Mouse (Mus musculus): ENCODE data around the gene Ttc41.

Gene Ttc41

DNA sequence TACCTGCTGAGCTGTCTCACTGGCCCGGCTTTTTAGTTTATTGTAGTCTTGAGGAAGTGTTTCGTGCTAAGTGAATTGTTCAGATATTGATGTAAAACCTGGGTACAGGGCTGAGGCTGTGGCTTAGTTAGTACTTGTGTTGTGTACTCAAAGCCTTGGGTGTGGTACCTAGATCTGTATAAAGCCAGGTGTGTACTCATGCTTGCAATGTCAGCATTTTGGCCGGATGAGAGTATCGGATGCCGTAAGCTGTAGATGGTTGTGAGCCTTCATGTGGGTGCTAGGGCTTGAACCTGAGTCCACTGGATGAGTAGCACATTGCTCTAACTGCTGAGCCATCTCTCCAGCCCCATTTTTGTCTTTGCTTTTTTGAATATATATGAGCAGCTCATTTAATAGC, 80.5 kb downstream of the Ttc41 start:
- no peak for DNase-seq

DNA sequence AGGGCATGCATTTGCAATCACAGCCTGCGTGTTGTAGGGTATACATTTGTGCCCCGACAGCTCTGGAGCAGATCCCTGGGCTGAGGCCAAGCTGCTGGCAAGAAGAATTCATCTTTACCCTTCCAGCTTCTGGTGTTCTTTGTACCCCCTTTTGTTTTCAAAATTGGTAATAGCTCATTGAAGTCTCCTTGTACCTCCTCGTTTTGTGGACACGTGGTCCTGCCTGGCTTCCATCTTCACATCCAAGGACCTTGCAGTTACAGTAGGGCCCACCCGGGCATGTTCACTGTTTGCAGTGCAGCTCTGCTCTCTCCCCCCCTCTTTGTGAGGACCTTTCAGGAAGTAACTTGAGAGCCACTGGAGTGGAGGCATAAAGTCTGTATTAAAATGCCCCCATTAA, 82.6 kb downstream of the Ttc41 start:
- no peak for DNase-seq

DNA sequence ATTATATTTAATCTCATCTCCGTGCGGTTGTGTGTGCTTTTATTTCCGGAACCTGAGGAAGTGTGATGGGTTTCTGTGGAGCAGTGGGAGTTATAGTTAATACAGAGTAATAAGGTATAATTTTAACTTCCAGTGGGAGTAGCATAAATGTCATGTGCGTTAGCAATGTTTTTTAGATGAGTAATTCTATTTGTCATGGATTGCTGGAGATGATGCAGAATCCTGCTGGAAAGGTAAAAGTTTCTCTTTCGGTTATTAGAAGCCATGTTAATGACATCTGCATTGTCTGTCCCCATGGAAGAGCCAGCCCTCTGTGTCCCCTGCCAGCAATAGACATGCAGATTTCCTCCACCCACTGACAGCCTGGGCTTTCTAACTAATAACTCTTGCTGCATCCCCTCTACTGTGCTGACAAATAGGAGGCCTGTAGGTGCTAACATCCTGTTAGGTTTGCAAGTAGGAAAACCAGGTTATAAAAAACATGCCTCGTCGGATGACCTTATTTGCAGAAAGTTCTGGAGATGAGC, 83.6 kb downstream of the Ttc41 start:
- DNase-seq, result no peak

DNA sequence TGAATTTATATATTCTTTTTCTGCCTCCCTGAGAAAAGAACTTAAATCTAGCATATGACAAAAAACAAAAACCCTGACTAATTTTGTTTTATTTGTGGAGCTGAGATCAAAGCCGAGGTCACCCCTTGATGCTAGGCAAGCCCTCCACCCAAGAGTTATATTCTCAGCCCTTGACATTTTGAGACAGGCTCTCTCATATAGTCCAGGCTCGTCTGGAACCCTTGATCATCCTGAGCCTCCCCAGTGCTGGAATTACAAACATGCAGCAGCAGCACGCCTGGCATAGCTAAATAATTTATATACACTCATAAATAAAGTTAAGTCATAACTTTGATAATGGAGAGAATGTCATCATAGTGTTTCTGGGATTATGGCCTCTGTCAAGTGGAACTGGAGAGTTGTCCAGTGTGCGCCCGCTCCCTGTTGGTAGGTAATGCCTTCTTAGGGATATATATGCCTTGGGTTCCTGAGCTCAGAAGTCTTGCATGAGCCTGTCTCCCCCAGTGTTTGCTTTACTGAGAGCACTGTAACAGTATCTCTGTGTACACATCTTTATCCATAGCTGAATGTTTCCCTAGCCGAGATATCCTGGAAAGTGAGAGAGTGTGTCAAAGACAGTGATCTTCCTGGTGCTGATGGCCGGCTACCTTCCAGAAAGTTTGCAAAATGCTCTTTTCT, 86.0 kb downstream of the Ttc41 start:
- DNase-seq, result no peak

DNA sequence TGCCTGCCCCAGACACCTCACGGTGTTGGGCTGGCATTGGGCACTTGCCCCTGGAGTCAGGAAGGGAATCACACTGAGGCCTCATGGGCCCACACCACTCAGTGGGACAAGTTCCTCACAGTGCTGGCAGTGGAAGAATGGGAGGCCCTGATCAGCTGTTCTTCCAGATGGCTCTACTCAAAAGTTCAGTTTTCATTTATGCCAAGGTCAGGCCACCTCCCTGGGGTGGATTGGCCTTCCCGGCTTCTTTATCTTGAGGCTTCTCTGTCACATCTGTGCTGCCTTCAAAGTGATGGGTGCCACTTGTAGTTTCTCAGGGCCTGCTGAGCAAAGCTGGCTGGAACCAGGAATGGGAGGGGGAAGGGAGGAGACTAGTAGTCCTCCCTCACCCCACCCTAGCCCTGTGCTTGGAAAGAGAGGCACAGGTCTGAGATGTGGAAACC, 87.9 kb downstream of the Ttc41 start:
- peak in 1 of 2 experiments; percentile 25 for DNase-seq

DNA sequence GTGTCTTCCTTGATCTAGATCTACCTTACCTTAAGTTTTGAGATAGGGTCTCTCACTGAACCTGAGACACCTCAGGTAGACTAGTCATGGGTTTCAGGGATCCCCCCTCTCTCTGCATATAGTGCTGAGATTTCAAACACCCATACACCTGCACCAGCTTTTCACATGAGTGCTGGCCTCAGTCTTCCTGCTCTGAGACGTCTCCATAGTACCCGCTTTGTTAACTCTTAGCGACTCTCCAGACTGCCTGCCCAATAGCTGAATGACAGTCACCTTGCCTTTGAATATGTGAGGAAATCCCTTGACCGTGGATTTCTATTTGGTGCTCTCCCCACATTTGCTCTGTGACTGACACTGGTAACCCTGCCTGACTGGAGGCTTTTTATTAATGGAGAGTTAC, 88.6 kb downstream of the Ttc41 start:
- DNase-seq, result no peak

DNA sequence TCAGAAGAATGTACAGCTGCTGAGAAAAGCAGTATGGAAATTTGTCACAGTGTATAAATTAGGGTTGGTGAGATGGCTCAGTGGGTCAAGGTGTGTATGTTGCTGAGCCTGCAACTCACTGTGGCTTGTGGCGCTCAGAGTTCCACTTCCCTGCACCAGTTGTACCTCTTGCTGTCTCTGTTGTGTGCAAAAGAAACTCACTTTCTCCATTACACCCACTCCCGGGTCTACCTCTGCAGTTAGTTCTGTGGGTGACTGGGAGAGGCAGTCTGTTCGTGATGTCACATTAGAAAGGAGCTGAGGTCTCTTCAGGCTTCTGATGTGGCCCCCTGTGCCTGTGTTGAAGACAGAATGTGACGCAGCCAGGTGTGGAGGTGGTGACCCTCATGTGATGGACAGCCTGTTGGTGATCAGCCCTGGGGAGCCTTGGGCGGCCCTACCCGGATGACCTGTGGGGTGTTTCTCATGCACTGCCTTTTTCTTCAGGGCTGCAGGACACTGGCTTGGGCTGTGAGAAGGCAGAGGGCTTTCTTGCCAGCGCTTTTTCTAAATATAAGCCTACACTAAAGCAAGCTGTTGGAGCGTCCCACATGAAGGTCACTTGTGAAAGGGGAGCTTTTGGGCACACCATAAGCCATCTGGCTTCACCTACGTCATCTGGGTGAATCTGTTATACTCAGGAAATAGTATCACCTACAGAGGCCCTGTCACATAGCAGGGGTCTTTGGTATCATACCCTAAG, 89.4 kb downstream of the Ttc41 start:
- DNase-seq, result no peak

DNA sequence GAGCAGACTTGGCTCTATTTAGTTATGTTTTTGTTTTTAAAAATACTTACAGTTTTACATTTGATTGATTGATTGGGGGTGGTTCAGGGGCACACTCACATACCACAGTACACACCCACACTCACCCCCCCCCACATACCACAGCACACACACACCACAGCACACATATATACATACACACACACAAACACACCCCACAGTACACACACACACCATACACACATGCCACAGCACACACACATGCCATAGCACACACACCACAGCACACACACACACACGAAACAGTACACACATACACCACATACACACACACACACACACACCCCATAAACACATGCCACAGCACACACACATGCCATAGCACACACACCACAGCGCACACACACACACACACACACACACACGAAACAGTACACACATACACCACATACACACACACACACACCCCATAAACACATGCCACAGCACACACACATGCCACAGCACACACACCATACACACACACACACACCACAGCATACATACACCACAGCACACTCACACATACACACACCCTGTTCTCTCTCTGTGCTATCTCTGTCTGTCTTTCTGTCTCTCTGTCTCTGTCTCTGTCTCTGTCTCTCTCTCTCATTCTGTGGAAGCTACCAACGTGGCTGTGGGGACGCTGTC, 90.6 kb downstream of the Ttc41 start:
- DNase-seq, result no peak

DNA sequence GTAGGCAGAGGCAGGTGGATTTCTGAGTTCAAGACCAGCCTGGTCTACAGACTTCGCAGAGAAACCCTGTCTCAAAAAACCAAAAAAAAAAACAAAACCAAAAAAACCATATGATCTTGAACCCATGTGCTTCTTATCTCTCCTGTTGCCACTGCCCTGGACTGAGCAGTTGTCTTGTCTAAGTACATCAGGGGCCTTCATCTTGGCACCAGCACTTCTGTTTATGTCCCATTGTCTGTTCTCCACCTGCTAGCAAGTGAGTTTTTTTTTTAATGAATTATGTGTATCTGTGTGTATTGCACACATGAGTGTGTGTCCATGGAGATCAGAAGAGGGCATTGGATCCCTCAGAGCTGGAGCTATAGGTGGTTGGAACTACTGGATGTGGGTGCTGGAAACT, 101.8 kb downstream of the Ttc41 start:
- DNase-seq, result no peak

DNA sequence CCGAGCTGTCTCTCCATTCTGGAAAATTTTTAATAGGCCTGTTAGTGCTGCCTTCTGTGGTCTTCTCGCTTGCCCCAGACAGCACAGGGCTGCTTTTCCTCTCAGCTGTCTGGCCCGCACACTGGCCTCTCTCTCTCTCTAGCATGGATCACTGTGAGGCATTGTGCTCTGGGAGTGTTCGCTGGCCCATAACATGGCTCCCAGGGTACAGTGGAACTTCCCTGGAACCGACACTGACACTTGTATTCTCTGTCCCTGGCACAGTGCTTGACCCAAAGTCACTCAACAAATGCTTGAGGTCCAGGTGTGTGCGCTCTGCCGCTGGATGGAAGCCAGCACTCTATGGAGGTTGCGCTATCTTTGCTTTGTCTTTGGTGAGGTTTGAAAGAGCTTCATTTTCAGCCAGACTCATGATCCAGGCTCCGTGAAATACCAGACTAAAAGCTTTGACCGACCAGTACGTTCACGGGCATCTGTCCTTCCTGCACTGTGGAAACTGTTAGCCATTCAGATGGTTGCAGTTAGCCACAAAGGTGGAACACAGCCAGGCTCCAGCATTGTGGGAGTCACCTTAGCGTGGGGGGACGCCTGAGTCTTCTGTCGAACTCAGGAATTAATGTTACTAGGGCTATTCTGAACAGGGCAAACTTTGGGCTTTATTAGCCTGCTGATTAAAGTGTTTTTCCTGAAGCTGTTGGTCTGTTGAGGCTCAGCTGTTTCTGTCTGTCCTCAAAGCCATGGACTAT, 102.6 kb downstream of the Ttc41 start:
- DNase-seq, result no peak

DNA sequence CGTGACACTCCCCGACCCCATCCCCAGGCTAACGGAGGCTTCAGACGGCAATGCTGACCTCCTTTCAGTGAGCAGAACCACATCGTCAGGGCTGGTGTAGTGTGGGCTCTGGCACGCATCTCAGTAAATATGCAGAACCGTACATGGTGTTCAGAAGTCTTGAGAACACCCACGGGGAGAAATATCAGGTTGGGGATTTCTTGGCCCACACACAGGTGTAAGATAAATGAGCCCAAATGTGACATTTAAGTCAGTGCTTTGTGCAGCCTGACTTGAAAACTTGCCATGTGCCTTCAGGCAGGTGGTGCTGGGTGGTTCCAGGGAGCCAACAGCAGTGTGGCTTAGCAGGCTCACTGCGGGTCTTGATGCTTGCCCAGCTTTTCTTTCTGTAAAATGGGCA, 104.4 kb downstream of the Ttc41 start:
- no peak for DNase-seq

DNA sequence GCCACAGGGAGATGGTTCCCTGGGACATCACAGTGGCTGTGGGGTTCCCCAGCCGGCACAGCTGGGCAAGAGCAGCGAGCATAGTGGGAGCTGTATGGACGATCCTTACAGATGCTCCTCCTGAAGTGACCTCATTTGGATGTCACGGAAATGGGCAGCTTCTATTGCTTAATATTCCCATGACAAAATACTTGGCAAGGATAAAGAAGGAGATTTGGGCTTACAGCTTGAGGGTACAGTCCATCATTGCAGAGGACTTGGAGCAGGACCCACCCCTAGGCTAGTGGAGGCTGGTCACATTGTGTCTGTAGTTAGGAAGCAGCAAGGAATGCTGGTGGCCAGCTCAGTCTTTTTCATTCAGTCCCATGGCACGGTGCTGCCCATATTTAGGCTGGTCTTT, 105.0 kb downstream of the Ttc41 start:
- no peak for DNase-seq

DNA sequence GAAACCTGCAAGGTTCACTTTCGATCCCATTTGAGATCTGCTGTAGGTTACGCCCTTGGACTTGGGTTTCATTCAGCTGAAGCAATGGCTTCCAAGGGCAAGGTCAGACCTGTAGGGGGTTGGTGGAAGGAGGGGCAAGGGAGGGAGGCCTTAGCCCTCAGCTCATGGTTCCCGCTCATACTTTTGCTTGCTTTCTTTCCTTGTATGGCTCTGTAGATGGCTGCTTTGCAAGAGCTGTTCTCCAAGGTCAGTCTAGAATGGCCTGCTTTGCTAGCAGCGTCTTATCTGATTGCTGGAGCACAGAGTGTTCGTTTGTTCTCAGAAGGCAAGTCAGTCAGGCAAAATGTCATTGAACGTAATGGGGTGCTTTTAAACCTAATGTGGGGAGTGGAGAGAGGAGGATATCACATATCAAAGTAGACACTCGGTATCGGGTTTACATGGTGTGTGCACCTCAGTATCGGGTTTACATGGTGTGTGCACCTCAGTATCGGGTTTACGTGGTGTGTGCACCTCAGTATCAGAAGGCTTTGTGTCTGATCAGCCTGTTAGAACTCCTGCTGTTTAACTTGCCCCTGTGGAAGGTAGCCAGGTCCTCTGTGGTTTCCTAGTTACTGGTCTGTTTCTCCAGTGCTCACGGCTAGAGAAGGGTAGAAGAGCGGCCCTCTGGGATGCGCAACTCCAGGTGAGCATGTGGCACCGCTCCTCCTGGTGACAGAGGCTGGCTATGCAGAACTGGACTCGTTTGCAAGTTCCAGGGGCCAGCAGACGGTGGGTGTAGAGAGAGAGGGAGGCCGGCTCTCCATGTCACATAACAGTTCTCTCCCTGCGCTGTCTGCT, 108.9 kb downstream of the Ttc41 start:
- peak; percentile 11 to 56 for DNase-seq

DNA sequence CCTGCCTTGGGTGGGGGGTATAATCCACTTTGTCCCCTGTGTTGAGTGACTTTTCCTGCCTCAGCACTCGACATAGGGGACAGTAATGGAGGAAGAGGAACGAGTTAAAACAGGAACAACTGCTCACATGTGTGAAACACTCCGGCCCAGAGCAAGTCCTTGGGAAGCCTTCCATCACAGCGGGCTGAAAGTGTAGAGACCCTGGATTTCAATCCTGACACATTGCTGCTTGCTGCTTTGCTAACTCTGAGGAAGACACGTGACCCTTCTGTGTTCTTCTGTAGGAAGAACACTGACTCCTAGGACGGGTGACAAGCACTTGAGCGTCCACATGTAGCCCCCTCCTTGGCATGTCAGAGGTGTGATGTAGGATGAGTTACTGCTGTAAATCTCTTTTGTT, 109.5 kb downstream of the Ttc41 start:
- DNase-seq, result no peak

DNA sequence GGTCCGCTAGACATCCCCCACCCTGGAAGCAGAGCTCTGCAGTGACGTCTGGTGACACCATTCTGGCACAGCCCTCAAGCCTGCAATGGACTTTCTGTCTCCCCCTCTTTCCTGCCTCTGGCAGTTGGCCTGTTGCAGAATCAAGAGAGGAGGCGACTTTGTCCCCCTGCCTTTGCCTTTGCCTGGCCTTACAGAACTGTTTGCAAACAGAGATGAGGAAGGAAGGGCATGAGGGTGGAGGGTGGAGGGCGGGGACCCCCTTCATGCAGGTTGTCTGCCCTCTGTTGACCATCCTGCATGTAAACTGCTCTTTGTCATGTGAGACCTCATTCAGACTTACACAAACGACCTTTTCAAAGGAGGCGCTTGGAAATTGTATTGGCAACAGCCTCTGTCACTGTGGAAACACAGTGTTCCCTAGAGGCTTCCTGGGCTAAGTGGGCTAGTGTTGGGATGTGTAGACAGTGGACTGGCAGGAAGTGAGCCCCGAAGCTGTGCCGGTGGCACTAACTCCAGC, 114.1 kb downstream of the Ttc41 start:
- DNase-seq, result no peak

DNA sequence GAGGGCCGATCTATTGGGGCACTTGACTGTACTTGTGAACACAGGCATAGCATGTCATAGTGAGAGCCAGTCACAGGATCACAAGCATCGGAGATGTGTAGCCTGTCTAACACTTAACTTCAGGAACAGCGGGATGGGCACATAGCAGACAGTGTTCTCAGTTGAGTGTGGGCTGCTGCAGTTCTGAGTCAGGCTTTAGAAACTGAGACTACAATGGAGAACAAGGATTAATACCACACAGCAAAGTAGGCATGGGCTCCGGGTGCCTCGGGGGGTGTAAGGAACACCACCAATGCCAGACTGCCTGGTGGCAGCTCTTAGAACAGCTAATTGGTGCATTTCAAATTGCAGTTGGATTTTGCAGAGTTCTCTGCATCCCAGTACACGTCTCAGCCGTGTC, 115.4 kb downstream of the Ttc41 start:
- DNase-seq, result no peak

DNA sequence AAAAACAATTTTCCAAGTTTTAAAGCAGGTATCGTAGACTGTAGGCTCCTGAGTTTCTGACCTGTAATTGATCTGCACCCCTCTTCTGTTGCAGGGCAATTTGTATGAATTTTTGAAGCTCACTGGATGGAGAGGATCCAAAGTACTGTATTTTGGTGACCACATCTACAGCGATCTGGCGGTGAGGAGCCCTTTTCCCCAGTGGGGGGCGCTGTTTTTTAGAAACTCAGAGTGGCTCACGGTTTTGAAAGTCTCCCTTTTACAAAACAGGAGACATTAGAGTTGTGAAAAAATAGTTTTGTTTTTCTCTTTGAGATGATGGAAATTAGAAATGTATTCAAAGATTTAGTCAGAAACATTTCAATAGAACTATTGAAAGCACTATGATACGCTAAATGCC, 118.5 kb downstream of the Ttc41 start:
- DNase-seq, result no peak

DNA sequence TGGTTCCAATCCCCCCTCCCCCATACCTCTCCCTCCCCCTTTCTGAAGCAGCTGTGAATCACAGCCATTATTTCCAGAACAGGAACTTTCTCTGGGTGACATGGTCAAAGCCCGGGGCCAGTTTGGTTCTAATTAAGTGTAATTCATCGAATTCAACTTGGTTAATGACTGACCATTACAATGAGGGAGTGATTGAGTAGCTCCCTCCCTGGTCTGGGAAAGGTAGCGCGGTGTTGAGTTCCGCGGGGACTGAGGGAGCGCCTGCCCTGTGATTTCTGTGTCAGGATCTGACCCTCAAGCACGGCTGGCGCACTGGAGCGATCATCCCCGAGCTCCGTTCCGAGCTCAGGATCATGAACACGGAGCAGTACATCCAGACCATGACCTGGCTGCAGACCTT, 119.3 kb downstream of the Ttc41 start:
- DNase-seq, result peak; percentile 46 to 78

DNA sequence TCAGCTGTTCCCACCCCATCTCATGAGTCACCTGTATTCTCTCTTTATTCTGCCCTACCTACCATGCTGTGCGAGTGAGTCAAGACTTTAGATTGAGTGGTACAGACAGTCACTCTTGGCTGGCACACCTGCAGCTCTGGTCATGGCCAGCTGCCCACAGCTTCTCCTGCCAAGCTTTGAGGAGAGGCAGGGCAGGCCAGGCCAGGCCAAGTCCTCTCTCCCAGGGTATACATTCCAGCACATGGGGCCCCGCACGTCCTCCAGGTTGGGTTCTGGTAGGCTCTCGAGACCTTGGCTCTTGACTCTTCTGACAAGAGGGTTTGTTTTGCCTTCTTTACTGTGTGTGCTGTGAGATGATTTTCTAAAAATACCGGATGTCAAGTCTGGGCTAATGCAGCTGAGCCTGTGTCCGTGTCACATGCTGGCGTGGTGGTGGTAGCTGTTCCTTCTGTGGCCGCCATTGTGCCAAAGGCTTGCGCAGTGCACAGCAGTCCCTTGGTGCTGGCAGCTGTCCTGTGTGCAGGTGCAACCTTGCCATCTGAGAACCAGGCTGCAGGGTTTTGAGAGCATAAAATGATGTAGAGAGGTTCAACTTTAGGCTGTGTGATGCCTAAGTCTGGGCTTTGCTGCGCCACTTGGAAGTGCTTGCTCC, 120.4 kb downstream of the Ttc41 start:
- peak; percentile 85 to 93 for DNase-seq

Measured in kidney, postnatal 25 days (tissue).